Mouse (Mus musculus): Measurements from ENCODE around the gene Fgf15. TPM values are rescaled to one million over a fixed set of nuclear protein-coding genes. Genes with fewer than 3 reads are reported as not detected.

Gene Fgf15
- not detected for polyA plus RNA-seq (2014; fragmentation: Illumina TruSeq; extraction: RNeasy Lipid Tissue Mini Kit (QIAGEN cat#74804))

DNA sequence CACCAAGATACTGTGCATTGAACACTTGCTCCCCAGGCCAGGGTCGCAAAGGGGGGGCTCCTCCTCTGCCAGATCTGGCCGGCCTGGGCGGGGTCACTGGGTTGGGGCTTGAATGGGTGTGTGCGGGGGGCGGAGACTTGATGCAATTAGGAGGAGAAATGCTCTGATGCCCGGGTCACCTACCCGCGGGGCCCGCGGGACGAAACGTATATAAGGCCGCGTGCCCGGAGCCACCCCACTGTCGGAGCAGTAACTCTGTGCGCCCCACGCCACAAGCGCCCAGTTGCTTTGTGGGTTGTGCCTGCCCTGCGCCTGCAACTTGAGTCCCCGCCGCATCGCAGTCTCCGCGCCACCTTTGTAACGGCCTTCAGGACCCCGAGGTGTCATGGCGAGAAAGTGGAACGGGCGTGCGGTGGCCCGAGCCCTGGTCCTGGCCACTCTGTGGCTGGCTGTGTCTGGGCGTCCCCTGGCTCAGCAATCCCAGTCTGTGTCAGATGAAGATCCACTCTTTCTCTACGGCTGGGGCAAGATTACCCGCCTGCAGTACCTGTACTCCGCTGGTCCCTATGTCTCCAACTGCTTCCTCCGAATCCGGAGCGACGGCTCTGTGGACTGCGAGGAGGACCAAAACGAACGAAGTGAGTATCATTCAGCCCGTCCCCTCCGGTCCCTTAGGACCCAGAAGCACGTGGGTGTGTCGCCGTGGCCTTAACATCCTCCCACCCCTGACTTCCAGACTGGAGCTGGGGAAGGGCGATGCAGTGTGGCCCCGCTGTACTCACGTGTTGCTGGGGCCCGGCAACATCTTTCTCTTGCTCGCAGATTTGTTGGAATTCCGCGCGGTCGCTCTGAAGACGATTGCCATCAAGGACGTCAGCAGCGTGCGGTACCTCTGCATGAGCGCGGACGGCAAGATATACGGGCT lies at the start of gene Fgf15:
Gene Fgf15, plus strand, starts transcription at position 238 of the 925 bp plus-strand sequence.

DNA sequence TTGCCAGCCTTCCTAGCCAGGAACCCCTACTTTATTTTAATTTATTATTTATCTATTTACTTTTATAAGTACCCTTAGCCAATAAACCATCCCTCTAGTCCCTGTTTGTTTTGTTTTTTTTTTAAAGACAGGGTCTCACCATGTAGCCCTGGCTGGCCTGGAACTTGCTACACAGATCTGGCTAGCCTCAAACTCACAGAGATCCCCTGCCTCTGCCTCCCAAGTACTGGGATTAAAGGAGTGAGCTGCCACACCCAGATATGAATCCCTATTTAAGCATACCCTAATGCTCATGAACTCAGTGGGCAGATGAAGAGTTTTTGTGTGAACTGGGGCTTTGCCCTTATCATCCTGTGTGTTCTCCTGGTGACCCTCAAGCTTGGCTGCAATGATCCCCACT lies 49.3 kb upstream of the Fgf15 start, which contains the start of gene Fgf4:
Gene Fgf4, plus strand, starts transcription at position 301 of the 400 bp plus-strand sequence.

GRCm38 (mm10) chr7:144914948-144915750 lies 18.8 kb downstream of the Fgf15 start, which contains the start of gene LTO1:
LTO1 (plus strand) TSS chr7:144915100.

GRCm38 (mm10) chr7:144939344-144940002 lies 43.1 kb downstream of the Fgf15 start, which contains the start of gene Ccnd1:
Ccnd1 (minus strand) TSS chr7:144939925.

Other genes starting within 250 kb of the Fgf15 start
- 21.6 TPM for gene Ano1, start 144.6 kb upstream of the Fgf15 start, polyA plus RNA-seq (2014; fragmentation: Illumina TruSeq; extraction: RNeasy Lipid Tissue Mini Kit (QIAGEN cat#74804))
- not detected for gene Fgf3, start 58.4 kb upstream of the Fgf15 start, polyA plus RNA-seq (2014; fragmentation: Illumina TruSeq; extraction: RNeasy Lipid Tissue Mini Kit (QIAGEN cat#74804))
- not detected for gene Fgf4, start 49.2 kb upstream of the Fgf15 start, polyA plus RNA-seq (2014; fragmentation: Illumina TruSeq; extraction: RNeasy Lipid Tissue Mini Kit (QIAGEN cat#74804))
- 2.8 TPM for gene LTO1, start 18.6 kb downstream of the Fgf15 start, polyA plus RNA-seq (2014; fragmentation: Illumina TruSeq; extraction: RNeasy Lipid Tissue Mini Kit (QIAGEN cat#74804))
- gene Ccnd1, start 43.4 kb downstream of the Fgf15 start, polyA plus RNA-seq (2014; fragmentation: Illumina TruSeq; extraction: RNeasy Lipid Tissue Mini Kit (QIAGEN cat#74804)) = 30.2 TPM